Mouse (Mus musculus) c-Kit-positive CD71-positive TER-119-positive erythroid progenitor cells, embryonic 14.5 days (primary cell): ENCODE measurements around the gene Agbl5.

Experiments
- DNase-seq: peaks from one replicate; pipeline ENCODE4 v3.0.0-alpha.2; 2013; ENCODE audit warnings: low spot score

Agbl5 gene

GRCm38 (mm10) chr5:30954065-30954464 lies 65.6 kb downstream of the Agbl5 start:
- DNase-seq = no peak

GRCm38 (mm10) chr5:30954556-30954955 lies 66.1 kb downstream of the Agbl5 start:
- DNase-seq = no peak

GRCm38 (mm10) chr5:30955751-30956150 lies 67.3 kb downstream of the Agbl5 start:
- no peak for DNase-seq
